Mouse (Mus musculus) liver, postnatal 0 days (tissue): Measurements from ENCODE around the gene Epha10.

ENCODE experiments used
- CTCF ChIP-seq: sonication (generic); IDR thresholded peaks from 2 replicates; pipeline ENCODE4 v1.5.1; 2016; ENCODE audit warnings: antibody characterized with exemption, low read depth
- EP300 ChIP-seq: IDR thresholded peaks from 2 replicates; pipeline ENCODE4 v1.6.1; 2016; ENCODE audit warnings: antibody characterized with exemption, low read depth, mild to moderate bottlenecking

DNA sequence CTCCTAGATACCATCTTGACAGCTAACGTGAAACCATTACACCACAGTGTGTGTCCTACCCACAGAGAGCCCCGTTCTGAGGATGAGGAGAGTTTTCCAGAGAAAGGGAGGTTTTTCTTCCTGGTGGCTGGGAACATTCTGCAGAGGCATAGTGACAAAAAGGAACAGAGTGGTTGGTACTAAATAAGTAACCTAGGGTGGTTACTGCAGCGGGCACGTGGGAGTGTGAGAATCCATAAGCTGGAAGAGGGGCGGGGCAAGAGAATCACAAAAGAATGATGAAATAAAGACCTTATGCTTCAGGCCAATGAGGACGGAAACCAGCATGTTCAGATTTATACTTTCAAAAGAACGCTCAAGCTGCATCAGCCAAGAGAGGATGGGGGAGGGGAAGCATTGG, 8.0 kb downstream of the Epha10 start:
- no peak for TF ChIP-seq CTCF
- TF ChIP-seq EP300 = no peak
